Mouse (Mus musculus) kidney, postnatal 14 days (tissue): ENCODE measurements around the gene Lyrm2.

ENCODE experiments used
- DNase-seq: peaks from one replicate; pipeline ENCODE4 v3.0.0; 2022; ENCODE audit warnings: mixed read lengths

Lyrm2 gene

DNA sequence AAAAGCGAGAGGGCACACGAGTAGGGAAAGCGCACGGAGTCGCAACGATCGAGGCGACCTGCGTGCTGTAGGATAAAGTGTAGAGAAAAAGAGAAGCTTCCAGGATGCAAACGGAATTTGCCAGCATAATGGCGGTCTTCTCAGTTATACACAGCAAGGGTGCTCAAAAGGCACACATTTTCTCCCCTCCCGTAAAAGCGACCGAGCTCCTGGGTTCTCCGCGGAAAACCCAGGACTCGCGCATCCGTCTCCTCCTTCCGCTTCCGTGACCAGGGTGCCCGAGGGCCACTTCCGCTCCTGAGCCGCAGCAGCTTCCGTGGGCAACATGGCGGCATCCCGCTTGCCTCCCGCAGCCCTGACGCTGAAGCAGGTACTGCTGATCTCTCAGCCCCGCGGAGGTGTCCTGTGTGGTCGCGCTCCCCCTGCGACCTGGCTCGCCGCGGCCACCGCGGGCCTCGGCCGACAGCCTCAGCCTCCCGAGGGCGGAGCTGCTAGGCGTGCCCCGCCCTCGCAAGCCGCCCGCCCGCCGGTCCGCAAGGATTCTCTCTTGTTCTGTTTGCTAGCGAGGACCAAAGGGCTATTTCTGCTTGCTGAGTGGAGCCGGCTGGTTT is at the start of gene Lyrm2:
Gene Lyrm2, plus strand, starts transcription at position 288 of the 611 bp plus-strand sequence.
- peak; percentile 84 for DNase-seq

DNA sequence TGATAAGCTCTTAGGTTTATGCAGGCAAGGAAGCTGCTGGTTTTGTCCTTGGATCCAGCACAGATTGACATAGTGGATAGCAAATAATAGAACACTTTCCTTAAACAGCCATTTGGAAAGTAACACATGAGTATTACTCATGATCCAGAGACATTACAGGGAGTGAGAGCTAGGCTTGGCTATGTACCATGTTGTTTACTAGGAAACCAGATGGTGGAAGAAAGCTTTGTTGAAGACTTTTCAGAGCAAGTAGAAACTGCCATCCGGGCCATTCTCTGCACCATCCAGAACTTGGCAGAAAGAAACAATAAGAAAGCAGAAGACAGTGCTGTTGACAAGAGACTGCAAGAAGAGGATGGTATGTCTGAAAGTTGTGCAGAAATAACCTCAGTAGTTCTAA is 49.3 kb upstream of the Lyrm2 start:
- no peak for DNase-seq

DNA sequence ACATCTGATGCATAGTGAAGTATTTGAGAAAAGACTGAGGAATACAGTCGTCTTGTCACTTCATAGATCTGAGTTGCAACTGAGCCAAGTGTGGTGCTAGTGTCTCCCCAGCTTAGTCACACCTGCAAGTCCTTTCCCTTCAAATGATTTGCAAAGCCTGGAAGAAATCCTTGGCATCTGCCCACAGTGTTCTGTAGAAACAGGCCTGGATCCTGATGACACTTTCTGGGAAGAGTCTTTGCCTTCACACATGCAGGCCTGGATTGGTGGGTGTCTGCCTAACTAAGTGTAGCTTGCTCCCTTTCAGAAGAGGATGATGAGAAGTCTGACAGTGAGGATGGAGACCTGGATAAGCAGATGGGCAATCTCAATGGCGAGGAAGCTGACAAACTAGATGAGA is 42.6 kb upstream of the Lyrm2 start:
- DNase-seq: no peak

- DNase-seq: peak; percentile 17
These were observed 32.6 kb upstream of the Lyrm2 start for GRCm38 (mm10) chr4:32767471-32767870.

- DNase-seq: no peak
These were observed 32.0 kb upstream of the Lyrm2 start for GRCm38 (mm10) chr4:32768046-32768445.

GRCm38 (mm10) chr4:32770284-32770810 is 29.7 kb upstream of the Lyrm2 start:
- DNase-seq: no peak

DNA sequence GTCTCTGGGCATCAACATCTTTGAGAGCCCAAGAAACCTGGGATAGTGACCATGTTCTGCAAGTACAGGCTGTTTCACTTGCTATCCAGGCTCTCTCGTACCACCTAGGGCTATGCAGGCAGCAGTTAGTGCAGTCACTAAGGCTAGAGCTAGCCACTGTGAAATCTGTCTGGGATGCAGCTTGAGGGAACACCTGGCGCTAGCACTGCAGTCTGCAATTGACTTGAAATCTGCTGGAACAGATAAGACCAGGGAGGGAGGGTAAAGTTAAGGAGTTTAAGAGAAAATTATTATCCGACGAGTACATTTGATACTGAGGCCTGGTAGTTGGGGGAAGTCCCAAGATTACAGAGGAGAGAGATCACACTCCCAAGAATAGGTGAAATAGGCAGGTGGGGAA is 20.1 kb upstream of the Lyrm2 start:
- DNase-seq: no peak

DNA sequence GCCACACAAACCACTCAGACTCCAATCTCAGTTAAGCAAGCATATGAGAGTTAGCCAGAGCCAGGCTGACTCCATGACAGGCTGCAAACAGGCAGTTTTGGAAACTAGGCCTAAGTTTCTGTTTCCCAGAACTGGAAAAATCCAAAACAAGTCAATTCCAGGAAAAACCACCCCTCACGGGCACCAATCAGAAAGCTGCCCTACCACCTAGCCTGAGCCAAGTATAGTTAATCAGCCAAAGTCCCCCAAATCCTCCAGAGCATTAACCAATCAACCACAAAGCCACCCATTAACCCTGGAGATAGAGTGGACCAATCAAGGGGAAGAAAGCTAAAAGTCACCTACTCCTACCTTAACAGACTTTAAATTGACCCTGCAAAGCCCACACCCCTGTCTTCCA is 12.9 kb upstream of the Lyrm2 start:
- no peak for DNase-seq

DNA sequence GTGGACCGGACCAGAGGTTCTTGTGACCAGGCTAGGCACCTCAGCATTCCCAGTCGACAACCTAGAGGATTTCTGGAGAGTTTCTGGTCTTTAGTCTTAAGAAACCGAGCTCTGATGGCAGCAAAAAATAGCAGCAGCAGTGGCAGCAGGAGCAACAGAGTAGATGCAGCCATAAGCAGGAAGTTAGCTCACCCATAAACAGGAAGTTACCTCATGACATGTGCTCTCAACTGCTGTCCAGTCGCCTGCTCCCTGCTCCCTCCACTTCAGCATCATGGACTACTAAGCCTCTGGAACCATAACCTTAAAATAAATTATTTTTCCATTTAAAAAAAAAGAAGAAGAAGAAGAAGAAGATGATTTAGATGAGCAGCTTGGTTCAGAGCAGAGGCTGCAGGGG is 11.0 kb upstream of the Lyrm2 start:
- DNase-seq: no peak

DNA sequence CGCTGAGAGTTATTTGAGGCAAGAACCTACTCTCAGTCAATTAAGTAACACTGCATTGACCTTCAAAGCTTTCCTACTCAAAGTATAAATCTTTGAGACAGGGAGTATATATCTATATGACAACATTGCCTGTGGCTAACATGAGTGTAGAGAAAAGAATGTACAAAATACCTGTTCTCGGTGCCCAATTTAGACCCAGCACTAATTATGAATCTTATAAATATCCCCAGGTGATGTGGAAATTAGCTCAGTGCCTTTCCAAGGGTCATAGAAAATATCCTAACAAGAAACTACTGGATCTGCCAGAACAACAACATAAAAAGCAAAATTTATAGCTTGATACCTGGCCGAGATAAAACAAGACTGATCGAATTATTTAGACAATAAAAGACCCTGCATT is 1.1 kb upstream of the Lyrm2 start:
- no peak for DNase-seq

DNA sequence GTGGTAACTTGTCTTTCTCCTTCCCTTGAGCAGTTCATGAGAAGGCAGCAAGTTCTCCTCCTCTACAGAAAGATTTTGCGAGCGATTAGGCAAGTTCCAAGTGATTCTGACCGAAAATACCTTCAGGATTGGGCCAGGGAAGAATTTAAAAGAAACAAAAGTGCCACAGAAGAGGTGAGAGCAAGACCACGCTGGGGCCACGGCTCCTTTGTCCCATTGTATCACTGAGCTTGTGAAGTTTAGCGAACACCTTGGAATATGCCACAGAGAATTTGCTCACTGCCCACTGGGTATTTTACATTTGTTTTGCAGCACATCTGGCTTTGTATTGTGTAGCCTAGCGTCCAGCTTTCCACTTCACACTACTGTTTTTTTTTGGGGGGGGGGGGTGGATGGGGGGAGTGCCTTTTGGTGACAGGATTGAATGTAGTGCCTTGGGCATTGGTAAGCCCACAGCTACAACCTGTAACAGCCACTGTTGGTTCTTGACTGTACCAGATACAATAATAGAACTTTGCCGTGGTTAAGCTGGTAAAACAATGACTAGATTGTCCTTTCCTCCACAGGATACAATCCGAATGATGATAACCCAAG is 621 bp downstream of the Lyrm2 start:
- DNase-seq: no peak

DNA sequence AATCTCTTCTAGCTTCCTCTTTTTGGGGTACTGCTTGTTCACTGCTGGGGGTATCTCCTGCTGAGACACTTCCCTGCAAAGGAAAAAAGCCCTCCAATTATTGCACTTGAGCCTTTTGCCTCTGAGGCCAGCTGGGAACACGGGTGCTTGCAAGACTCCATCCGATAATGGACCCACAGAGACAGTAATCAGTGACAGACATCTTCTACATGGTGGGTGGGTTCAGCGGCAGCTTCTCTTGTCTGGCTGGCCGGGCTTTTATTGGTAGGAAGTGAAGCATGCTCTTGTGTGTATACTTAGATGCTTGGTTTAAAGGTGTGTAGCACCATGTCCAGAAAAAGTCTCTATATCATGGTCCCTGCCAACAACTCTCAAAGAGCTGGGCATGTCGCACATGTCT is 17.4 kb downstream of the Lyrm2 start:
- DNase-seq: no peak

DNA sequence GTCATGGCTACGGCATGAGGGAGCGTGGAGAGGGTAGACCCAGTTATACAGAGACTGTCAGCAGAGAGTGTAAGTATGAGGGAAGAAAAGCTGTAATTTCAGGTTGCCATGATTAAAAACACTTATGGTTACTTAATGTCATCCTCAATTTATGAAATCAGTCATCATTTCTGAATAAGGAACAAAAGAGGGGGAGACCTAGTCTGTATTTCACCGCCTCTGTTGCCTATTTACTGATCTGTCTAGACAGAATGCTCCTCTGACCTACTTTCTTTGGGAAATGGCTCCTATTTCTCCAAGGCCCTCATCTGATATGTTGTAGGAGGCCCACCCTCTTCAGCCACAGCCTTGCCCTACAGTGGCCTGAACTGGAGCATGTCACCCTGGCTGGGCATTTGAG is 20.6 kb downstream of the Lyrm2 start:
- DNase-seq: no peak

GRCm38 (mm10) chr4:32824254-32824653 is 24.2 kb downstream of the Lyrm2 start:
- DNase-seq: no peak

DNA sequence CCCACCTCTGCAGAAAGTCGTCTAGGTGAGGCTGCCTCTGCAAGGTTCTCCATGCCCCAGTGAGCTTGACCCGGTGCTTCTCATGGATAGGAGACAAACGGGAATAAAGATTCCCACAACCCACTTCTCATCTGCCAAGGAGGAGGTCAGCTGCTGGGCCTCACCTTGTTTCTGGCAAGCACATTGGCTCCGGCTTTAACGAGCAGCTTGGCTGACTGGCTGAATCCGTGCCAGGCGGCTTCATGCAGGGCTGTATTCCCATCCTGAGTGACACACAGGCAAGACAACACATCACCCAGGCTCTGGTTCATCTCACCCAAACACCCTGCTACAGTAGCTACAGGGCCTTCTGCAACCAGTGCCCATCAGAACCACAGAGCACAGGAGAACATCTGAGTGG is 26.9 kb downstream of the Lyrm2 start:
- no peak for DNase-seq

GRCm38 (mm10) chr4:32828385-32829077 is 28.5 kb downstream of the Lyrm2 start:
- no peak for DNase-seq

DNA sequence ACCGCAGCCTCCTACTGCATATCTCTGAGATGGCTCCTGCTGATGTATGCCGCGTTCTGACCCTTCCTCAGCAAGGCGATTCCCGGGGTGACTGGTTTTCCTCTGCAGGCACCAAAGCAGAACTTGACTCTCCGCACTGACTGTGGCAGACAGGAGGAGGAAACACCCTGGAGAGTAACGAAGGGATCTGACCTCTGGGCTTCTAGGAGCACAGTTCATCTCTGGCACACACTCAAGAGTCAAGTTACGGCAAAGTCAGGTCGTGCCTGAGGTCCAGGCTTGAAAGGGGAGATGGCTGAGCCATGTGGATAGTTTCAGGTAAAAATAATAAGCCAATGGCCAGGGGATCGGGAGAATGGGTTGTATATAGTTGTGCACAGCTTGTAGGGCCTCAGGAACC is 29.3 kb downstream of the Lyrm2 start:
- DNase-seq: no peak

DNA sequence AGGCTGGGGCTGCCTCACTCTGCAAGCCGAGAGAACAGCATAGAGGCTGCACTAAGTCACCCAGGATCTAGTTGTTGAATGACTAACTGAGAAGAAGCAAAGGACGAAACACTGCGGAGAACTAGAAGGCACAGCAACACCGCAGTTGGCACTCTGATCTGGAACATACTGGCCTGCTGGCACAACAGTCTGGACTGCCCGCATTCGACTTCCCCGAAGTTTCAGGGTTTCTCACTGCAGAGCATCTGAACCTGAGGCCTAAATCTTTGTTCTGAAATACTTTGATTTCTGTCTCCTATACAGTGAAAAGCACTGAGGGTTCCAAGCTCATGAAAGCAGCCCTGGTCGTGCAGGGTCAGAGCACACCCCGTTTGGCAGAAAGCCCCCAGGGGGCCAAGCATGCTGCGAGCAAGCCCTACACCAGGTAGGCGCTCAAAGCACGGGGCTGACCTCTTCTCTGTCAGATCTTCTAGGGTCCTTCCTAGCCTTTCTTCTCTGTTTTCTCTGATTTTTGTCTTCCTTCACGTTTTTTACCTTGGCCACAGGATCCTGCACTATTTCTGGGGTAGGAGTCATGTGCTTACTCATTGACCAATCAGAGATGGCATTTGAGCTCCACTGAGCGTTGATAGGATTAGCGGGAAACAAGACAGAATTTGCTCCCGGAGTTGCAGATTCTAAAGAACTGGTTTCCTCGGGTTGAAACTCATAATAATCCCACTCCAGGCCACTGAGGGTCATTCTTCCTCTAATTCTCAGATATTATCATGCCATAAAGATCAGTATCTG is 33.6 kb downstream of the Lyrm2 start:
- no peak for DNase-seq

DNA sequence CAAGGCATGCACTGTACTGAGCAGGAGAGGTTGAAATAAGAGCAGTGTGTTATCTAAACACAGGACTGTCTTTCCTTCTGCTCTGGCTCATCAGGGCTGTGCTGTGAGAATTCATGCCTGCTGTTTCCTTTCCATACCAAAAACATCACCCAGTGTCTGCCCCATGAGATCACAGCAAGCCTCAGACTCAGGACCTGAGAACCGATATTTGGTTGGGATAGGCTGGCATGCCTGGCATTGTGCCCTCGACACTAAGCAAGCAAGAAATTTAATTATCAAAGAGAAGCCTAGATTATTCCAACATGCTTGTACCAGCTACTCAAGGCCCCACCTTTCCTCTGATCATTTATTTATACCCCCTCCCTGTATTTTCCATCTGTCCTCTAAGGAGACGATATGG is 34.5 kb downstream of the Lyrm2 start:
- no peak for DNase-seq

GRCm38 (mm10) chr4:32836071-32836470 is 36.0 kb downstream of the Lyrm2 start:
- DNase-seq: no peak

DNA sequence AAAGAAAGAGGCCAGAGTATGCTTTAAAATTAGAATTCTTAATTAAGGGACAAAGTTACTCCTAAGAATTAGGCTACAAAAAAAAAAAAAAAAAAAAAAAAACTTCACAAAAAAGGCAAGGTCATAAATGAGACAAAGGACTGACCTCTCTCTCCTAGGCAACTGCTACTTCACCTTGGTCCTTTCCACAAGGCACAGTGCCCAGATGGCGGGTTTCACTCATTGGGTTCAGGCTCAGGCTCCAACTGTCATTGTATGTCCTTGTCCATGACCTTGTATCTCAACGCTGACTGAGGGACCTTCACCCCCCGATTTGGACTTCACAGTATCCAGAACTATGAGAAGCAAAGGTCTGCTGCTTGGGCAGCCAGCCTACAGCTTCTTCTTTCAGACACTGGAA is 38.3 kb downstream of the Lyrm2 start:
- no peak for DNase-seq
